Mouse (Mus musculus): ENCODE results near the gene Ap4m1.
A peak's percentile ranks its signal among the peaks of the same experiment; 100 is the strongest.

DNA sequence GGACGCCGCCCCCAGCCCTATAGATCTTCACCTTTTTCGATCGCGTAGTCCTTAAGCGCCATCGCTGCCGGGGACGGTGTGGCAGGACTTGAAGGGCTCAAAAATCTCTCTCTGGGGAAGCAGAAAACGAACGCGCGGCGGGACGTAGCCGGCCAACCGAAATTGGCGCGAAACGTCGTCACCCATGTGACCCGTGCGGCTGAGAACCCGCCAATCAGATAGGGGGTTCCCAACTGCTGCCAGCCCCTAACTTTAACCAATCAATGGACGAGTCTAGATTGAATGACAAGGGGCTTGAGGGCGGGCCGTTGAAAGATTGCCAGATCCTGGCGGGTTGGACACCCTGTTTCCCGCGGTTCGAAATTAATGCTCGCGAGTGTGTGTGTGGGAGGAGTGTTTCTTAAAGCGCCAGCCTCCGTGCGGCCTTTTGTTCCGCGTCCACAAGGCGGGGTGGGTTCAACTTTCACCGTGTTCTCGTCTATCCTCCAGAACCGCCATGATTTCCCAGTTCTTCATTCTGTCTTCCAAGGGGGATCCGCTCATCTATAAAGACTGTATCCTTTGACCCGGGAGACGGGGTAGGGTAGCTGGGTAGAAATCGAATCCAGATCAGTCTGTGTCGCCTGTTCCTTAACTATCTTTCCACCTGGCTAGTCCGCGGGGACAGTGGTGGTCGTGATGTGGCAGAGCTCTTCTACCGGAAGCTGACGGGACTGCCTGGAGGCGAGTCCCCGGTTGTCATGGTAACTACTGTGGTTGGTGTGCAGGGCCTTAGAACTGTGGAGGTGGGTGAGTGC is at the start of gene Ap4m1, which contains the start of gene Mcm7:
- TF ChIP-seq CTCF (IDR thresholded peaks at IDR 0.05; ENCODE audit: control insufficient read depth, insufficient read depth, low read length): no peak
- peak; percentile 78 for TF ChIP-seq POLR2A (IDR thresholded peaks at IDR 0.05; ENCODE audit: borderline replicate concordance, control insufficient read depth, low read depth, low read length)

All from bone marrow, adult 2 months (tissue).